Mouse (Mus musculus) cerebellum, postnatal 36 days (tissue): ENCODE data around the gene Rdh11.
A peak's percentile ranks its signal among the peaks of the same experiment; 100 is the strongest.

ENCODE experiments used
- DNase-seq, 2 experiments: peaks; one replicate each; pipeline ENCODE4 v3.0.0; 2021 to 2022; ENCODE audit warnings: mixed read lengths in 2 of 2

Rdh11 gene

GRCm38 (mm10) chr12:79138999-79139398, 53.1 kb downstream of the Rdh11 start:
- DNase-seq = no peak

GRCm38 (mm10) chr12:79136949-79137348, 55.1 kb downstream of the Rdh11 start:
- no peak for DNase-seq

- no peak for DNase-seq
These were observed 57.0 kb downstream of the Rdh11 start for GRCm38 (mm10) chr12:79135105-79135504.

- DNase-seq = no peak
These were observed 57.4 kb downstream of the Rdh11 start for GRCm38 (mm10) chr12:79134676-79135075.

GRCm38 (mm10) chr12:79131706-79132460, 60.2 kb downstream of the Rdh11 start:
- peak in 1 of 2 experiments; percentile 5 for DNase-seq

GRCm38 (mm10) chr12:79131178-79131675, 60.9 kb downstream of the Rdh11 start:
- DNase-seq = peak in 1 of 2 experiments; percentile 15

- peak; percentile 77 to 80 for DNase-seq
These were observed 61.6 kb downstream of the Rdh11 start, which contains the start of gene Arg2 for GRCm38 (mm10) chr12:79130299-79131177. Arg2 (plus strand) TSS chr12:79130777.
